In genomic region chr14:119123582-119123981, GRCm38 (mm10) we compare ENCODE assay signal across 9 mouse cellular contexts. TPM values are rescaled to one million over a fixed set of nuclear protein-coding genes. Genes with fewer than 3 reads are reported as not detected.
DNase-seq lines count a peak whose midpoint lies in the region; ATAC-seq lines count a peak whose summit lies in the region.
"Had no signal": no experiment of that assay in that cellular context is flagged by ENCODE, and none has a peak within 500 bp of the region (broad histone marks: within the 10 kb centered on the region; RNA-seq: fewer than 3 reads in every experiment).

No protein-coding gene starts in this region.

- peak overlapping the region; percentile 62 for H3K9ac ChIP-seq in heart, embryonic 14.5 days (ENCODE audit: low read length)
- H3K9ac ChIP-seq in embryonic facial prominence, embryonic 12.5 days, result peak overlapping the region; percentile 17; the same call in 1 of the 2 replicates
- peak overlapping the region; percentile 52; the same call in 1 of the 2 replicates for H3K9ac ChIP-seq in hindbrain, embryonic 16.5 days (ENCODE audit: low read depth, low read length)
- H3K9ac ChIP-seq in midbrain, embryonic 15.5 days, result no peak overlapping the region

- no peaks in the 10 kb centered on the region; a peak in 1 of 4 replicates for H3K4me1 ChIP-seq in heart, embryonic 14.5 days (ENCODE audit: control insufficient read depth in 2 of 2, insufficient read depth in 2 of 2, low read length in 2 of 2)
- no peaks in the 10 kb centered on the region for H3K4me1 ChIP-seq in embryonic facial prominence, embryonic 12.5 days
- H3K4me1 ChIP-seq in hindbrain, embryonic 16.5 days (ENCODE audit: control insufficient read depth, insufficient read depth, low read depth, low read length), result peaks cover 3% of the 10 kb centered on the region; the same call in 1 of the 2 replicates
- H3K4me1 ChIP-seq in midbrain, embryonic 15.5 days, result peaks cover 13% of the 10 kb centered on the region; the same call in 1 of the 2 replicates

- no peaks in the 10 kb centered on the region for H3K36me3 ChIP-seq in heart, embryonic 14.5 days (ENCODE audit: control insufficient read depth, insufficient read depth, low read length)
- no peaks in the 10 kb centered on the region for H3K36me3 ChIP-seq in embryonic facial prominence, embryonic 12.5 days
- no peaks in the 10 kb centered on the region for H3K36me3 ChIP-seq in hindbrain, embryonic 16.5 days (ENCODE audit: control insufficient read depth, insufficient read depth, low read length)
- H3K36me3 ChIP-seq in midbrain, embryonic 15.5 days (replicated peaks), result no peaks in the 10 kb centered on the region

- no peaks in the 10 kb centered on the region for H3K9me3 ChIP-seq in heart, embryonic 14.5 days (ENCODE audit: control insufficient read depth, low read length)
- no peaks in the 10 kb centered on the region for H3K9me3 ChIP-seq in embryonic facial prominence, embryonic 12.5 days
- H3K9me3 ChIP-seq in hindbrain, embryonic 16.5 days (ENCODE audit: control insufficient read depth, low read length), result no peaks in the 10 kb centered on the region
- no peaks in the 10 kb centered on the region for H3K9me3 ChIP-seq in midbrain, embryonic 15.5 days

- peak overlapping the region; percentile 40 to 47 for H3K4me3 ChIP-seq in heart, embryonic 14.5 days (ENCODE audit: control insufficient read depth in 1 of 2, insufficient read depth in 1 of 2, low read depth in 1 of 2, low read length in 2 of 2)
- peak overlapping the region; percentile 36 for H3K4me3 ChIP-seq in embryonic facial prominence, embryonic 12.5 days
- peak overlapping the region; percentile 39 for H3K4me3 ChIP-seq in hindbrain, embryonic 16.5 days (ENCODE audit: low read length)
- peak overlapping the region; percentile 31 for H3K4me3 ChIP-seq in midbrain, embryonic 15.5 days

- intact Hi-C loops in heart, postnatal 14 days (cut with DNase I), result no loop called here

- H3K27me3 ChIP-seq in heart, embryonic 14.5 days (ENCODE audit: control insufficient read depth, insufficient read depth, low read length), result 0 out of 2 replicates have a peak, but pooled peaks cover 3% of the 10 kb centered on the region
- no peaks in the 10 kb centered on the region for H3K27me3 ChIP-seq in embryonic facial prominence, embryonic 12.5 days
- H3K27me3 ChIP-seq in hindbrain, embryonic 16.5 days (replicated peaks; ENCODE audit: control insufficient read depth, insufficient read depth, low read length), result peaks cover 2% of the 10 kb centered on the region; the same call in 1 of the 2 replicates
- H3K27me3 ChIP-seq in midbrain, embryonic 15.5 days (replicated peaks), result peaks cover 4% of the 10 kb centered on the region; the same call in 1 of the 2 replicates

- 4% methylated on average over 12 of the region's 12 CpGs for WGBS in heart, embryonic 14.5 days
- 4% methylated on average over 12 of the region's 12 CpGs for WGBS in embryonic facial prominence, embryonic 12.5 days
- 7% methylated on average over 12 of the region's 12 CpGs for WGBS in hindbrain, embryonic 16.5 days
- WGBS in midbrain, embryonic 15.5 days, result 4% methylated on average over 12 of the region's 12 CpGs

- no peak for DNase-seq in heart, postnatal 14 days
- no peak for DNase-seq in testis, postnatal 10 days (ENCODE audit: low spot score)
- no peak for DNase-seq in ovary, postnatal 10 days (ENCODE audit: low spot score)
- DNase-seq in ovary, postnatal 14 days (ENCODE audit: low spot score), result no peak

- ATAC-seq in heart, embryonic 14.5 days (ENCODE audit: insufficient number of reproducible peaks, insufficient read depth, low FRiP score, low read depth), result no peak; the same call in 1 of the 2 replicates
- no peak for ATAC-seq in embryonic facial prominence, embryonic 12.5 days (ENCODE audit: insufficient number of reproducible peaks, insufficient read depth, low FRiP score, low TSS enrichment)
- ATAC-seq in hindbrain, embryonic 16.5 days, result peak; percentile 48
- ATAC-seq in midbrain, embryonic 15.5 days (replicated peaks), result peak; percentile 80

- H3K4me2 ChIP-seq in heart, embryonic 14.5 days (ENCODE audit: low read length), result peak overlapping the region; percentile 73
- peak overlapping the region; percentile 52 for H3K4me2 ChIP-seq in embryonic facial prominence, embryonic 12.5 days (replicated peaks)
- H3K4me2 ChIP-seq in hindbrain, embryonic 16.5 days (ENCODE audit: low read length), result peak overlapping the region; percentile 66
- peak overlapping the region; percentile 46 for H3K4me2 ChIP-seq in midbrain, embryonic 15.5 days

- H3K27ac ChIP-seq in heart, embryonic 14.5 days (replicated peaks in 1 of 2; ENCODE audit: control insufficient read depth in 1 of 2, insufficient read depth in 1 of 2, low read depth in 2 of 2, low read length in 2 of 2), result no peak overlapping the region
- H3K27ac ChIP-seq in embryonic facial prominence, embryonic 12.5 days, result no peak overlapping the region; the same call in 1 of the 2 replicates
- H3K27ac ChIP-seq in hindbrain, embryonic 16.5 days (ENCODE audit: low read depth, low read length), result no peak overlapping the region
- H3K27ac ChIP-seq in midbrain, embryonic 15.5 days, result peak overlapping the region; percentile 51

RNA-seq across cellular contexts. Expression of gene Hs6st3, which starts 14.6 kb away (rescaled TPM):
- 0.11 TPM in 1 of 2 replicates, not detected in the other for polyA plus RNA-seq in heart, embryonic 14.5 days (2014; fragmentation: Nextera tagmentation; extraction: Ambion mirVana)
- total RNA-seq in heart, postnatal 14 days (2021), result not detected
- 0.17 and 0.40 TPM in 2 replicates for polyA plus RNA-seq in embryonic facial prominence, embryonic 12.5 days (2016; fragmentation: Nextera tagmentation; extraction: Ambion mirVana)
- polyA plus RNA-seq in hindbrain, embryonic 16.5 days (2015; fragmentation: Nextera tagmentation; extraction: Ambion mirVana), result 1.7 and 1.8 TPM in 2 replicates
- polyA plus RNA-seq in midbrain, embryonic 15.5 days (2015; fragmentation: Nextera tagmentation; extraction: Ambion mirVana), result 2.2 and 2.6 TPM in 2 replicates
- total RNA-seq: neutrophil, adult 5-6 weeks had no signal

RNA-seq across cellular contexts. Expression of gene Uggt2, which starts 24.4 kb away (rescaled TPM):
- 9.2 and 10.4 TPM in 2 replicates for polyA plus RNA-seq in heart, embryonic 14.5 days (2014; fragmentation: Nextera tagmentation; extraction: Ambion mirVana)
- total RNA-seq in heart, postnatal 14 days (2021), result 1 to 10 TPM; 5.3 to 7.3 TPM
- 20.7 and 21.9 TPM in 2 replicates for polyA plus RNA-seq in embryonic facial prominence, embryonic 12.5 days (2016; fragmentation: Nextera tagmentation; extraction: Ambion mirVana)
- 18.1 and 19.2 TPM in 2 replicates for polyA plus RNA-seq in hindbrain, embryonic 16.5 days (2015; fragmentation: Nextera tagmentation; extraction: Ambion mirVana)
- 18.1 and 22.8 TPM in 2 replicates for polyA plus RNA-seq in midbrain, embryonic 15.5 days (2015; fragmentation: Nextera tagmentation; extraction: Ambion mirVana)

Comparison
In these comparisons a context has a peak if more than half of its experiments do, and no peak if none do; other contexts are left out.
1. ATAC-seq: peak in hindbrain, embryonic 16.5 days (single experiment) and midbrain, embryonic 15.5 days (single experiment); none in heart, embryonic 14.5 days (single experiment) and embryonic facial prominence, embryonic 12.5 days (single experiment).
2. Peak in every context shown above with its lines, with median percentiles within 50 percentile points of each other: H3K4me2 ChIP-seq and H3K4me3 ChIP-seq.